Mouse (Mus musculus): ENCODE data around the gene Mief2.

Mief2 gene

GRCm38 (mm10) chr11:60728260-60728761, at the start of gene Mief2:
Gene Mief2, plus strand, starts transcription at chr11:60728398.
- peak; percentile 95 for DNase-seq

DNA sequence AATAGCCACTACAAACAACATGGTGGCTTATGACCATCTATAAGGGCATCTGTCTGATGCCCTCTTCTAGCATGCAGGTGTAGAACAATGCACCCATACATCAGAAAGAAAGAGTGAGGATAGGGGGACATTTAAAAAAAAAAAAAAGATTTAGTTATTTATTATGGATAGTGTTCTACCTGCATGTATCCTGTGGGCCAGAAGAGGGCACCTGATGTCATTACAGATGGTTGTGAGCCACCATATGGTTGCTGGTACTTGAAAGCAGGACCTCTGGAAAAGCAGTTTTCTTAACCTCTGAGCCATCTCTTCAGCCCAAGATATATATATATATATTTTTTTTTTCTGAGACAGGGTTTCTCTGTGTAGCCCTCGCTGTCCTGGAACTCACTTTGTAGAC, 32.0 kb upstream of the Mief2 start:
- DNase-seq = peak; percentile 2 to 6

GRCm38 (mm10) chr11:60697561-60697960, 30.6 kb upstream of the Mief2 start:
- DNase-seq = peak; percentile 1 to 8

DNA sequence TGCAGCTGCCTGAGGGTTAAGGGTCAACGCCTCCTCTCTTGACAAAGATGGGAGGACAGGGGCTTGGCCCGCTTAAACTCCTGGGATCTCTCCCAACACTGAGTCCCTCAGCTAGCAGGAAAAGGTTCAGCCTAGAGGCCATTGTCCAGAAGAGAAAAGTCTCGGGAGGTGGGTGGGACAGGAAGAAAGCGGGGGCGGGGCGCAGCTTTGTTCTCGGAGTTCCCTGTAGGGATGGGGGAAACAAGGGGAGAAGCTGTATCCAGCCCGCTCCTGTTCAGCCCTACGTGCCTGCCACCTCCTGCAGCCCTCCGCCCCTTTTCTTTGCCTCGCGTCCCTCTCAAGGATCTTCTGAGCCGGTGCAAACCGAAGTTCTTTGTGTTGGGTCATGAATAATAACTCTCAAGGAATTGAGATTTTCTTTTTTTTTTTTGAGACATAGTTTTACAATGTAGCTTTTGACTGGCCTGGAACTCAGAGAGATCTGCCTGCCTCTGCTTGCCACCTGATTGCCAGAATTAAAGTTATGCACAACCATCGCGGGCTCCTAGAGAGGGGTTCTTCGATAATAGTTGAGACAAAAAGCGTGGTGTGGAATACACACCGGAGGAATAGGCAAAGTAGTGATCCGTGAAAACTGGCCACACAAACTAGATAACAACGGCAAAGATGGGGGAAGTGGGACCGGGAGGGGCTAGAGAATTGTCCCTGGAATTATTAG, 29.2 kb upstream of the Mief2 start:
- peak; percentile 49 to 57 for DNase-seq

DNA sequence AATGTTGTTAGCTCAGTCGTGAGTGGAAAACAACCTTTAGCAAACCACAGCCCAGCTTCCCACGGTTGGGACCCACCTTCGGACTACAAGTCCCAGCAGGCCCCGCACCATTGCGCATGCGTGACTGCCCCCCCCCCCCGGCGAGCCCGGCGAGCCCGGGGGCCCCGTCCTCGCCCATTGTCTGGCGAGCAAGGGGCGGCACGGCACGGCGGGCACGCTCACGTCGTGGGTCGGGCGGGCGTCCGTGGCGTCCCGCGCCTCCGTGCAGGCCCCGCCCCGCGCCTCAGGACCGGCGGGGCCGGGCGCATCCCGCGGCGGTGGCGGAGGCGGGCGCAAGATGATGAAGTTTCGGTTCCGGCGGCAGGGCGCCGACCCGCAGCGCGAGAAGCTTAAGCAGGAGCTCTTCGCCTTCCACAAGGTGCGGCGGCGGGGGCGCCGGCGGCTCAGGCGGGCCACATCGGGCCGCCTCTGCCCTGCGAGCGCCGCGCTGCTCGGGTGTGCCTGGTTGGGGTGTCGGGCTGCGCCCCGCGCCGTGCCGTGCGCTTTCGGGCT, 28.6 kb upstream of the Mief2 start, which contains the start of gene Llgl1:
Gene Llgl1, plus strand, starts transcription at position 200 of the 552 bp plus-strand sequence.
- peak; percentile 91 to 93 for DNase-seq

GRCm38 (mm10) chr11:60700320-60701185, 27.6 kb upstream of the Mief2 start:
- peak; percentile 7 to 11 for DNase-seq

DNA sequence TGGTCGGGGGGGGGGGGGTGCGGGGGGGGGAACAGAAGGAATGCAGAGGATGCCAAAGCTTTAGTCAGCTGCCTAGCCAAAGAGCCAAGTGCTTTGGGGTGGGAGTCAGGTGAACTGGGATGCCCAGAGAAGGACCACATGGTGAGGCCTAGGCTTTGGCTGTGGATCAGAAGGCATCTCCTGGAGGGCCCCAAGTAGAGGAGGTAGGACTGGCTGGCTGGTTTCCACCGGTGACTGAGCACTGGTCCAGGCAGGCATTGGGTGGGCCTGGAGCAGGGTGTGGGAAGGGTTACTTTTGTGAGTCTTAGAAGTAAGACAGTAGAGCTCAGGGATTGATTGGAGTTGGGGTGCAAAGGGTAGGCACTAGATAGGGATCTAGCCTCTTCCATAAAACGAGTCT, 26.6 kb upstream of the Mief2 start:
- peak; percentile 20 to 42 for DNase-seq

- peak; percentile 77 to 89 for DNase-seq
These were observed 25.1 kb upstream of the Mief2 start for GRCm38 (mm10) chr11:60703131-60703530.

DNA sequence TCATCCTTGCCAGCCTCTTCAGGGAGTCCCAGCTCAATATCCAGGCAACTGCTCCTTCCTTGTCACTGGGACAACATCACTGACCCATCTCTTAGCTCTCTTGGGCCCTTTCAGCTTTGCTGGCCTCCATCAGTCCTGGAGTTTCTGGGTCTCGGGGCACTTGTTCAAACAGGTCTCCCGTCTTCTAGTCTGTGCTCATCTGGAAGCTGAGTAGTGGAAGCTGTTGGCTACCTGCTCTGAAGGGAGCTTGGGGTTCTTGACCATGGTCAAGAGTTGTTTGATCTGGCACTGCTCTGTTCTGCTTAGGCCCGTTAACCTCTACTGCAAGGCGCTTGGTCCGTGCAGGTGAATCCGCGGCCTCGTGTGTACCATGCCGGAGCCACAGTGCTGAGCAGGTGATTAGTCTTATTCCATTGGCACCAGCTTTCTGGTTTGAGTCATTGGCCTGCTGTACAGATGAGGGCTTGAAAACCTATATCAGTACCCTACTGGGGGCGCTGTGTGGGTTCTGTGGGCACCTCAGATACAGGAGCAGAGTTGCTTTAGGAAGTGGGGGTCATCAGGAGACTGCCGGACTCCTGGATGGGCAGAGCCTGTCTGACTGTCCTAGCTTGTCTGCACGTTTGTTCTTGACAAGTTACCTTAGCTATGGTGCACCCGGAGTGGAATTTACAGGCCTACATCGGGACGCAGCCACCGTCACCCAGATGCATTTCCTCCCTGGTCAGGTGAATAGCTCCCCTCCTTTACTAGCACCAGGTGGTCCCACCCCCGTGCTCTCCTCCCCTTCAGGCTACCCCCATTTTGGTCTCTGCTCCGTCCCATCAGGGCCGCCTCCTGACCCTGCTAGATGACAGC, 23.9 kb upstream of the Mief2 start:
- DNase-seq = peak; percentile 4 to 11

DNA sequence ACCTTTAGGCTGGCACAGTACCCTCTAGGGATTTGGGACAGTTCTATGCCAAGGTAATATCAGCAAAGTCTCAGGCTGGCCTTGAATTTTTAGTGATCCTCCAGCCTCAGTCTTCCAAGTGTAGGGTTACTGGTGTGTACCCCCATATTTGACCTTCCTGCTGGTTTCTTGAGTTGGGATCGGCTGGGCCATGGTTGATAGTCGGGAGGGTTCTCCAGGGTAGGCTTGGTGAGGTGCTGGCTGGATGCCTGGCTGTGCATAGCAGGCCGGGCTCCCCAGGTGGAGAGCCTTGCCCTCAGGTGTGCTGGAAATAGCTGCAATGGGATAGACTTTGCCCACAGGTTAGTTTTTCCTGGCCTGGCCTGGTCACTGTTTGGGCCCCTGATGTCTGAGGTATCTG, 22.9 kb upstream of the Mief2 start:
- peak in 1 of 2 experiments; percentile 4 for DNase-seq

- no peak for DNase-seq
These were observed 22.1 kb upstream of the Mief2 start for GRCm38 (mm10) chr11:60706076-60706475.

DNA sequence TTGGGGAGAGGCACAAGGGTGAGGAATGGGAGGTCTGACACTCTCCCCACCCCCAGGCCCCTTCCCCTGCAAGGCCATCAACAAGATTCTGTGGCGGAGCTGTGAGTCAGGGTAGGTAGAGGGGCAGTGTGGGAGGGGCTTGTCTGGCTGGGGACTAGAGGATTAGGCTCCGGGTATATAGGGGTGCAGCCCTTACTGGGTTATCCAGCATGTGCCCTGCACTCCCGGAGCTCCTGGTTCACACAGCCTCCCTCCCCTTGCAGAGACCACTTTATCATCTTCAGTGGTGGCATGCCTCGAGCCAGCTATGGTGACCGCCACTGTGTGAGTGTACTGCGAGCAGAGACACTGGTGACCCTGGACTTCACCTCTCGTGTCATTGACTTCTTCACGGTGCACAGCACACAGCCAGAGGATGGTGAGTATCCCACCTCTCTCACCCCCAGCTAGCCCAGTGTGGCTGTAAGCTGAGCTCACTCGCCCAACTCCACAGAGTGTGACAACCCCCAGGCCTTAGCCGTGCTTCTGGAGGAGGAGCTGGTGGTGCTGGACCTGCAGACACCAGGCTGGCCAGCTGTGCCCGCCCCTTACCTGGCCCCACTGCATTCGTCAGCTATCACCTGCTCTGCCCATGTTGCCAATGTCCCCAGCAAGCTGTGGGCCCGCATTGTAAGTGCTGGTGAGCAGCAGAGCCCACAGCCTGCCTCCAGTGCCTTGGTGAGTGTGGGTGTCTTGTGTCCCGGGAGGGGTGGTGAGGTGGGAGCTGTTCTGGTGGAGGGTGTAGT, 21.3 kb upstream of the Mief2 start:
- peak in 1 of 2 experiments; percentile 10 for DNase-seq

GRCm38 (mm10) chr11:60707672-60708071, 20.5 kb upstream of the Mief2 start:
- peak; percentile 35 to 44 for DNase-seq

DNA sequence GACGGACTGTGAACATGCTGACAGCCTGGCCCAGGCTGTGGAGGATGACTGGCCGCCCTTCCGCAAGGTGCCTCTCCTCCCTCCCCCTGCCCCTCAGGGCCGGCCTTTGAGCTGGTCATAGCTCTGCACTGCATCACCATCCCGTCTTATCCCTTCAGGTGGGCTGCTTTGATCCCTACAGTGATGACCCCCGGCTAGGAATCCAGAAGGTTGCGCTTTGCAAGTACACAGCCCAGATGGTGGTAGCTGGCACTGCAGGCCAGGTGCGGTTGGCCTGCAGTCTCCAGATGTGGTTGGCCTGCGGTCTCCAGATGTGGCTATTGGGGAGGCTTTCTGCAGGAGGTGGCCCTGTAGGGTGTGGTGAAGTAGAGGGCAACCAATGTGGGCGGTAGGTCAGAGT, 19.6 kb upstream of the Mief2 start:
- DNase-seq = peak in 1 of 2 experiments; percentile 1

- DNase-seq = peak in 1 of 2 experiments; percentile 3
These were observed 18.4 kb upstream of the Mief2 start for GRCm38 (mm10) chr11:60709481-60710465.

- DNase-seq = peak in 1 of 2 experiments; percentile 1
These were observed 17.0 kb upstream of the Mief2 start for GRCm38 (mm10) chr11:60711218-60711617.

GRCm38 (mm10) chr11:60712040-60712439, 16.2 kb upstream of the Mief2 start:
- DNase-seq = peak in 1 of 2 experiments; percentile 1

DNA sequence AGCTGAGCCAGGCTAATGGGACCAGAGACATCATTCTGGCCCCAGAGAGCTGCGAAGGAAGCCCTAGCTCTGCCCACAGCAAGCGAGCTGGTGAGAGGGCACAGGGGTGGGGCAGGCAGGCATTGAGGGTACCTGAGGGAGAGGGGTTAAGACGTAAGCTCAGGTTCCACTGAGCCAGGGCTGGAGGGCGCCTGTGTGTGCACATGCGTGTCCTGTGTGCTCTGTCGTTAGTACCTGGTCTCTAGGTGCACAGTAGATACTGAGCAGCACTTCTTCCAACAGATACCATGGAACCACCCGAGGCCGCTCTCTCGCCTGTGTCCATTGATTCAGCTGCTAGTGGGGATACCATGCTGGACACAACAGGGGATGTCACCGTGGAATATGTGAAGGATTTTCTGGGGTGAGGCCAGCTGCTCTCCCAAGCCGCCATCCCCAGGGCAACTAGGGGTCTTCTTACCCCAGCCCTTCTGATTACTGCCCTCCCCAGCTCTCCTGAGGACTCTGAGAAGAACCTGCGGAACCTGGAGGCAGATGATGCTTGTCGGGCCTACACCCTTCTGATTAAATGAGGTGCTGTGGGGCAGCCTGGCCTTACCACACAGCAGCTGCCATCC, 15.5 kb upstream of the Mief2 start:
- DNase-seq = peak in 1 of 2 experiments; percentile 2

DNA sequence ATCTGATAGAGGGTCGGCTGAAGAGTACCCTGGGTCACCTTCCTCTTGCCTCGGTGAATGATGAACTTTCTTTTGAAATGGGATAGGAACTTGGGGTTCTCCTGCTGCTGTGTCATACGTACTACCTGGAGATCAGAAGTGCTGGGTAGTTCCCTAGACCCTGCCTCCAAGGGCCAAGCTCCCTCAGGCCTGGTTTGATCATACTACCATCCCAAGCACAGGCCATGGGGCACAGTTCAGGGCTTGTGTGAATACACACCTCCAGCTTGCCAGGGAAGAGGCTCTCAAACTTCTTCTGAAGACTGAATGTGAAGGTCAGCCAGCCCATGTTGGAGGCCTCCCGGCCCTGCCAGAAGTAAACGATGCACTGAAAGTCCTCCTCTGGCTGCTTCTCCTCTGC, 12.4 kb upstream of the Mief2 start:
- no peak for DNase-seq

- no peak for DNase-seq
These were observed 8.9 kb upstream of the Mief2 start for GRCm38 (mm10) chr11:60719263-60719662.
